Mouse (Mus musculus) olfactory bulb, adult 2 months (tissue): ENCODE results near the gene Stat1.

Experiments
- CTCF ChIP-seq: fragments of 200-500 bp; IDR thresholded peaks from 2 replicates; pipeline ENCODE4 v1.5.1; 2012; ENCODE audit warnings: low read depth, mild to moderate bottlenecking, low read length, moderate library complexity; ENCODE audit not compliant: insufficient read depth
- POLR2A ChIP-seq: fragments of 200-500 bp; IDR thresholded peaks from 2 replicates; pipeline ENCODE4 v1.6.1; 2012; ENCODE audit warnings: mild to moderate bottlenecking, low read depth, low read length, moderate library complexity; ENCODE audit not compliant: insufficient read depth

- TF ChIP-seq CTCF (no peak), POLR2A (no peak)
These were observed 41.9 kb downstream of the Stat1 start for GRCm38 (mm10) chr1:52161151-52161550.
